Mouse (Mus musculus) thymus, adult 2 months (tissue): ENCODE measurements around the gene Myl3. TPM values are rescaled to one million over a fixed set of nuclear protein-coding genes. Genes with fewer than 3 reads are reported as not detected.

Experiments
- DNase-seq: peaks from one replicate; pipeline ENCODE4 v3.0.0; 2021
- H3K27ac ChIP-seq: fragments of 200-500 bp; 2 replicates; pipeline ENCODE4 v1.5.1; 2012; ENCODE audit warnings: low read length, control low read depth; ENCODE audit not compliant: control insufficient read depth, insufficient read depth
- H3K27me3 ChIP-seq: fragments of 200-500 bp; 2 replicates; pipeline ENCODE4 v1.6.1; 2012; ENCODE audit warnings: mild to moderate bottlenecking, low read length, moderate library complexity, mixed read lengths; ENCODE audit not compliant: control insufficient read depth, insufficient read depth
- H3K36me3 ChIP-seq: fragments of 200-500 bp; 2 replicates; pipeline ENCODE4 v1.6.1; 2012; ENCODE audit warnings: mild to moderate bottlenecking, low read length, moderate library complexity; ENCODE audit not compliant: control insufficient read depth, insufficient read depth
- H3K4me1 ChIP-seq: fragments of 200-500 bp; replicated peaks from 2 replicates; pipeline ENCODE4 v1.6.1; 2012; ENCODE audit warnings: low read length; ENCODE audit not compliant: control insufficient read depth, insufficient read depth
- H3K4me3 ChIP-seq: fragments of 200-500 bp; 2 replicates; pipeline ENCODE4 v1.5.1; 2012; ENCODE audit warnings: mild to moderate bottlenecking, low read length, control low read depth, moderate library complexity; ENCODE audit not compliant: control insufficient read depth, insufficient read depth
- CTCF ChIP-seq: fragments of 200-500 bp; IDR thresholded peaks from 2 replicates; pipeline ENCODE4 v1.5.1; 2012; ENCODE audit warnings: mild to moderate bottlenecking, control low read depth, low read length, moderate library complexity, borderline replicate concordance; ENCODE audit not compliant: control insufficient read depth, poor library complexity, insufficient read depth; ENCODE audit errors: extremely low read depth
- POLR2A ChIP-seq: fragments of 200-500 bp; IDR thresholded peaks from 2 replicates; pipeline ENCODE4 v1.6.1; 2012; ENCODE audit warnings: mild to moderate bottlenecking, low read length, control low read depth, moderate library complexity; ENCODE audit not compliant: control insufficient read depth, poor library complexity, insufficient read depth; ENCODE audit errors: extremely low read depth
- WGBS: fragments of 180-500 bp; shearing (Covaris S2); methylation state at CpG from one replicate; pipeline ENCODE4 v1.1.7; 2018; 5-methylcytosine and 5-hydroxymethylcytosine counted together
- polyA plus RNA-seq: library from polyadenylated mRNA; depleted of rRNA; stranded (reverse); fragments of >200 nt; gene quantifications from 2 replicates; pipeline ENCODE4 v1.2.3, GENCODE M21; 2012

Gene Myl3
- polyA plus RNA-seq, 1 experiment: 293 TPM

DNA sequence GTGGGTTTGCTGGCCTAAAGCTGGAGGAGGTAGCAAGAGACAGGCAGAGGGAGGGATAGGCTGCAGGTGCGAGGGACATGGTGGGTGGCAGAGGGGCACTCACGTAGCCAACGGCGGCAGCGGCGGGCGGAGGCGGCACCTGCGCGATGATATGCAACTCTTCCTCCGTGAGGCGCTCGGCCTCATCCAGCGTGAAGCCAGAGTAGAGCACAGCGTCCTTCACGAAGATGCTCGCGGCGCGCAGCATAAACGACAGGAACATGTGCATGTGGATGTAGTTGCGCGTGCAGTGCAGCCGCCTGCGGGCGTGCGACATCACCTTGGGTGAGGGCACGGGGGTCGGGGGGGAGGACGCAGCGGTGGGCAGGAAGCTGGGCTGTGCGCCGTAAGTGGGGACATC is 14.8 kb upstream of the Myl3 start:
- WGBS: 3% methylated on average over 33 of the region's 33 CpGs
- no peaks in the 10 kb centered on the region; the same call in 1 of the 2 replicates for H3K27me3 ChIP-seq

DNA sequence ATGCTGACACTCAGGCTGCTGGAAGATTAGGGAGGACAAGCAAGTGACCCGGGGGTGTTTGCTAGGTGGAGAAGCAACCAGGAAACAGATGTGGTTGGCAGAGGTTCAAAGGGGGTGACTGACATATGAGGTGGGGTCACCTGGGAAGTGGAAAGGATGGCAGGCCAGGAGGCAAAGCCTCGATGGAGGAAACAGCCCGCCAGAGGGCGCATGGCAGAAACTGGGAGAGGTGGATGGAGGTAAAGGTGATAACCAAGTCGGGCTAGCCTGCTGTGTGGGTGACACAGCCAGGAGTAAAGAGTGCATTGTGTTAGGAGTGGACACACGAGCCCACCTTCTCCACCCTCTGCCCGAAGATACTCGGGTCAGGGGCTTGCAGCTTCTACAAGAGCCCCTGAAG is 11.8 kb upstream of the Myl3 start:
- no peak overlapping the region for H3K4me3 ChIP-seq
- 24% methylated on average over 8 of the region's 8 CpGs for WGBS
- no peaks in the 10 kb centered on the region for H3K36me3 ChIP-seq
- peak; percentile 60; the same call in 1 of the 2 replicates for TF ChIP-seq CTCF
- no peak for TF ChIP-seq POLR2A
- H3K4me1 ChIP-seq: peaks cover 39% of the 10 kb centered on the region
- peak; percentile 74 for DNase-seq
- no peak overlapping the region for H3K27ac ChIP-seq
- H3K27me3 ChIP-seq: no peaks in the 10 kb centered on the region; the same call in 1 of the 2 replicates

More for the DNA sequence above, 14.8 kb upstream of the Myl3 start:
- H3K4me3 ChIP-seq: peak overlapping the region; percentile 3; the same call in 1 of the 2 replicates
- DNase-seq: peak; percentile 29
- peaks cover 15% of the 10 kb centered on the region for H3K4me1 ChIP-seq
- TF ChIP-seq POLR2A (no peak), CTCF (no peak)
- H3K36me3 ChIP-seq: no peaks in the 10 kb centered on the region
- no peak overlapping the region for H3K27ac ChIP-seq

DNA sequence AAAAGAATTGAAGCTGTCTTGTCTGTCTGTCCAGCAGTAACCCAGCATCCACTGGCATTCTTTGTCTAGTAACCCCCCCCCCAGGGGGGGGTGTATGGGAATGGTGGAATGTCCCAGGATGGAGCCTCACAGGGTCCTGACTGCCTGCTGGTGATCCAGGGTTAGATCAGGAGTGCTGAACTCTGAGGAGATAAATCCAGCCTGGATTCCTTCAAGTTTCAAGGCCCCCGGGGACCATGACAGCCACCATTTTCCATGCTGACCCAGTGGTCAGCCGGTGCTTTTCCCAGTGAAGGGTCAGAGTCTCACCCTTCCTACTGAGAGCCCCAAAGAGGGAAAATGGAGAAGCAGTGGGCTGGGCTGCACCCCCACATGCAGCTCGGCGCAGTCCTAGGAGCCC is 9.8 kb upstream of the Myl3 start:
- no peak overlapping the region for H3K4me3 ChIP-seq
- WGBS: 90% methylated on average over 4 of the region's 4 CpGs
- no peaks in the 10 kb centered on the region for H3K36me3 ChIP-seq
- TF ChIP-seq CTCF (no peak), POLR2A (no peak)
- H3K27ac ChIP-seq: no peak overlapping the region
- H3K4me1 ChIP-seq: peaks cover 32% of the 10 kb centered on the region
- no peaks in the 10 kb centered on the region; the same call in 1 of the 2 replicates for H3K27me3 ChIP-seq
- DNase-seq: no peak

DNA sequence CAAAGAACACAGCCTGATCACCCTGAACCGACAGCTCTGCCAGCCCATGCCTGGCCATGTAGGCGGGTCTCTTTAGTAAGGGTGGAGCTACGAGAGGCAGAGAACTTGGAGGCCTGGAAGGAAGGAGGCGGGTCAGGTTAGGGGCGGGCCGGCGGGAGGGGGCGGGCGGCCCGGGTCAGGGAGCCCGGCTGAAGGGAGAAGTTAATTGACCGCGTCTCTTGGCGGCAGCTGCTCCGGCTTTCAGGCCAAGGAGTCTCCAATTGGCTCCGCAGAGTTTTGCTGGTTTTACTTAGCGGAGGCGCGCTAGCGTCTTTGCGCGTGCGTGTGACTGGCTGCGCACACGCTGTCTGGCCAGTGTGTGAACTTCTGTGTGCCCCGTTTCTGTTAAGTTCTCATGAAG is 9.0 kb upstream of the Myl3 start:
- no peak for TF ChIP-seq POLR2A
- TF ChIP-seq CTCF: no peak
- Histone ChIP-seq H3K36me3 (no peaks in the 10 kb centered on the region), H3K4me1 (peaks cover 24% of the 10 kb centered on the region), H3K27ac (no peak overlapping the region), H3K4me3 (peak overlapping the region; percentile 41), H3K27me3 (no peaks in the 10 kb centered on the region)
- WGBS: under 1% methylated on average over 25 of the region's 26 CpGs
- DNase-seq: peak; percentile 49

DNA sequence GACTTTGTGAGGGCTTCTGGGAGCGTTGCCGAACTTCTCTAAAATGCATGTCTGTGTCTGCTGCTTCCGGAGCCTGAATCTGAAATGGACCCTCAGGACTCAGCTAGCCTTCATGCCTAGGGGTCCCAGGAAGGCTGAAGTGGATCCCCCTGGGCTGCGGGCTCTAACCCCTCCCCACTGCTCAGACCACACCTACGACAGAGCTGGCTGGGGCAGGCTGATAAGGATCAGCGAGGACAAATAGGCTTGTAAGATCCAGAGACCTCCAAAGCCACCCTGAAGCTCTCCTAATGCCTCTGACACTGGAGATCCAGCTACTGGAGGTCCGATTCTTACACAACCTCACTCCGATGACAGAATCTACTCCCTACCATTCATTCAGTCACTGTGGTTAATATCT is 8.6 kb upstream of the Myl3 start:
- DNase-seq: no peak
- H3K4me1 ChIP-seq: peaks cover 24% of the 10 kb centered on the region
- H3K27me3 ChIP-seq: no peaks in the 10 kb centered on the region
- no peak overlapping the region for H3K27ac ChIP-seq
- no peaks in the 10 kb centered on the region for H3K36me3 ChIP-seq
- peak overlapping the region; percentile 41 for H3K4me3 ChIP-seq
- no peak for TF ChIP-seq POLR2A
- TF ChIP-seq CTCF: no peak
- WGBS: 19% methylated on average over 8 of the region's 8 CpGs

DNA sequence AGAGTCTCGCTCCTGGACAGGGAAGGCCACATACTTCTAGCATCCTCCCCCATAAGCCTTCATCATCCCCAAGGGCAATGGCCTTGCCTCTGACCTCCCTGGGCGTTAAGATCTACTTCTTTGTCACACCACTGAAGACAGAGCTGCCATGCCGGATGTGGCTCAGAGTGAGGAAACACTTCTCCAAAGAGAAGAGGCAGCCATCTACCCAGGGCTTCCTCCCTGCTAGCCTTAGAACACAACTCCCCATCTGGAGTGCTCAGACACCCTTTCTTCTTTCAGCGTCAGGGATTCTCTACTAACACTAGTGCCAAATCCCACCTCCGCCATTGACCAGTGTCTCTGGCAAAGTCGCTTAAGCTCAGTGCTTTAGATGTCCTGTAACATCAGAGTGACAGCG is 7.5 kb upstream of the Myl3 start:
- TF ChIP-seq CTCF: no peak
- TF ChIP-seq POLR2A: no peak
- WGBS: 70% methylated on average over 7 of the region's 7 CpGs
- H3K36me3 ChIP-seq: no peaks in the 10 kb centered on the region
- DNase-seq: peak; percentile 45
- H3K27ac ChIP-seq: no peak overlapping the region
- H3K27me3 ChIP-seq: no peaks in the 10 kb centered on the region
- peaks cover 24% of the 10 kb centered on the region for H3K4me1 ChIP-seq
- no peak overlapping the region for H3K4me3 ChIP-seq

DNA sequence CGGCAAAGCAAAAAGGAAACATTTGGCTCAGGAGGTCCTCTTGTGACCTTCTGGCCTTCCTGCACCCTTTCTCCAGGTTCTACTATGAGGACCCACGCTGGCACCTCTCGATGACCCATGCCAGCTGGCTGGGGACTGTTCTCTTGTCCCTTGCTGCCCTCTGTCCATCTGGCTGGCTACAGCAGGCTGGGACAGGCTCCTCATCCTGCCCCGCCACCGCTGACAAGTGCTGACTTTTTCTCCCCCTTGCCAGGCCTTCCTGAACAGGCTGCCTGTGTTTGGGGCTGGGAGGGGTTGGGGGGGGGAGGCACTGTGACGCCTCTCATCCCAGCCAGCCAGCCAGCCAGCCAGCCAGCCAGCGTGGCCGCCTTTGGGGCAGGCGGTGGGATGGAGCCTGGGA is 5.3 kb upstream of the Myl3 start:
- no peak overlapping the region for H3K27ac ChIP-seq
- peaks cover 7% of the 10 kb centered on the region; the same call in 1 of the 2 replicates for H3K27me3 ChIP-seq
- no peak for TF ChIP-seq POLR2A
- TF ChIP-seq CTCF: no peak
- 90% methylated on average over 9 of the region's 9 CpGs for WGBS
- DNase-seq: no peak
- H3K36me3 ChIP-seq: no peaks in the 10 kb centered on the region
- peaks cover 24% of the 10 kb centered on the region for H3K4me1 ChIP-seq
- no peak overlapping the region for H3K4me3 ChIP-seq
